Mouse (Mus musculus) stomach, embryonic 15.5 days (tissue): ENCODE data around the gene Ralgps1. TPM values are rescaled to one million over a fixed set of nuclear protein-coding genes. Genes with fewer than 3 reads are reported as not detected.
A peak's percentile ranks its signal among the peaks of the same experiment; 100 is the strongest.
"Not testable (repeated sequence)": the region's sequence is repeated elsewhere in the genome, so short reads cannot be mapped to it uniquely, and the experiment has no call there.

Source experiments
- ATAC-seq: fragments of 200-750 bp; cut with Nextera tagmentation; 2 replicates; pipeline ENCODE4 v1.8.0; 2017; ENCODE audit warnings: low read depth, moderate number of reproducible peaks, moderate TSS enrichment; ENCODE audit not compliant: insufficient read depth, low FRiP score
- H3K27ac ChIP-seq: fragments of 300-500 bp; sonication (generic); 2 replicates; pipeline ENCODE4 v1.5.1; 2015; ENCODE audit warnings: mild to moderate bottlenecking, inconsistent platforms
- H3K27me3 ChIP-seq: fragments of 300-500 bp; sonication (generic); replicated peaks from 2 replicates; pipeline ENCODE4 v1.6.1; 2015; ENCODE audit warnings: inconsistent platforms
- H3K36me3 ChIP-seq: fragments of 300-500 bp; sonication (generic); 2 replicates; pipeline ENCODE4 v1.6.1; 2015; ENCODE audit warnings: inconsistent platforms
- H3K4me1 ChIP-seq: fragments of 300-500 bp; sonication (generic); 2 replicates; pipeline ENCODE4 v1.6.1; 2015; ENCODE audit warnings: inconsistent platforms
- H3K4me2 ChIP-seq: fragments of 300-500 bp; sonication (generic); 2 replicates; pipeline ENCODE4 v1.6.1; 2015; ENCODE audit warnings: mild to moderate bottlenecking, inconsistent platforms
- H3K4me3 ChIP-seq: fragments of 300-500 bp; sonication (generic); replicated peaks from 2 replicates; pipeline ENCODE4 v1.5.1; 2015; ENCODE audit warnings: inconsistent platforms
- H3K9ac ChIP-seq: fragments of 300-500 bp; sonication (generic); 2 replicates; pipeline ENCODE4 v1.6.1; 2015; ENCODE audit warnings: inconsistent platforms
- H3K9me3 ChIP-seq: fragments of 300-500 bp; sonication (generic); 2 replicates; pipeline ENCODE4 v1.6.1; 2016; ENCODE audit warnings: inconsistent platforms
- WGBS: fragments of 180-500 bp; shearing (Covaris S2); methylation state at CpG from one replicate; pipeline ENCODE4 v1.1.7; 2015; 5-methylcytosine and 5-hydroxymethylcytosine counted together
- polyA plus RNA-seq: library from polyadenylated mRNA; unstranded; fragments of >200 nt; fragmentation: Nextera tagmentation; extraction: Ambion mirVana; gene quantifications from 2 replicates; pipeline ENCODE4 v1.2.1, GENCODE M21; 2015

The Ralgps1 gene
- polyA plus RNA-seq, 1 experiment from 2014 or later: 6.2 TPM

DNA sequence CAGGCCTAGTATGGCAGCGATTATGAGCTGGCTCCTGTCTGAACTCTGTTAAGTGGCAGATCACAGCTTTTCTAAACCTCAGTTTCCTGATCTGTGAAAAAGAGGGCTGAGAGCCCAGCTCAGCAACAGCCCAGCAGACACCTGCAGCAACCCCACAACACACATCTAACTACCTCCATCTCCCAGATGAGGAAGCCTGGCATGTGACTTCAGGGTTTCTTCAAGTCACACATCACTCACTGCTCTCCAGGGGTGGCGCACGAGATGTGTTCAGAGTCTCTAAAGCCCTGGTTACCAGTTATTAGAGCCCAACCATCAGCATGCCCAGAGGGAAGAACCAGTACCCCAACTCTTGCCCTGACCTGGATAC is 153.9 kb downstream of the Ralgps1 start:
- Histone ChIP-seq H3K36me3 (no peaks in the 10 kb centered on the region), H3K4me3 (peak overlapping the region; percentile 53), H3K27ac (no peak overlapping the region), H3K27me3 (no peaks in the 10 kb centered on the region), H3K9ac (no peak overlapping the region), H3K4me2 (peak overlapping the region; percentile 59), H3K4me1 (peaks cover 36% of the 10 kb centered on the region), H3K9me3 (no peaks in the 10 kb centered on the region)
- WGBS: 54% methylated on average over 3 of the region's 3 CpGs
- no peak for ATAC-seq

DNA sequence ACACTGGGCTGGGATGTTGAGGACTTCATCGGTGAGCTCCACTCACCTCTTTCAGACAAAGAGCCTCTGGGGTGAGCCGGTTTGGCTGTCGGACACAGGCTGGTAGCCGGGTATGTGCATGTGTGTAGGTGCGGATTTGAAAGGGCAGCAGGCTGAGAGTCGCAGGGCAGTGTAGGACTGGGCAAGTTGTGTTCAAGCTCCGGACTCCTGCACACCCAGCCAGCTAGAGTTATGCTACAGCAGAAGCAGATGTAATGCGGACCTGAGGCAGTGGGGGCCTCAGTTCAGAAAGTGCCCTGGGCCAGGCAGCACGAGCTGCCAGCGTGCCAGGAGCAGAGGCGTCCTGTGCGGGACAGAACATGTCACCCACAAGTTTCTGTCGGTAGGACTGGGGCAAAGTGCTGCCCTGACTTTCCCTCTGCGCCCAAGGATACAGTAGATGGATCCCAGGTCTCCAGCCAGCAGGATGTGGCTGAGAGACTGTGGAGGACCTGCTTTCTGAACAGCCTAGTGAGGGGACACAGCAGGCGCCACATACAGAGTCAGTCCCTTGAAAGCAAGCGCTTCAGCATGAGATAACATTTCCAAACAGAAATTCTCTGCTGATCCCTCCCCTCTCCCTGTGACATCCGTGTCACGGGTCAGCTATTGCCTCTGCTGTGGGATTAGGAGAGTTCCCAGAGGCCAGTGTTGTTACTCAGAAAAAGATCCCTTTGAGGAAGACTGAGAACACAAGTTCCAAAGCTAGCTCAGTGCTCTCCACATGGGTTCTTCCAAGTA is 154.5 kb downstream of the Ralgps1 start:
- Histone ChIP-seq H3K9ac (peak overlapping the region; percentile 60), H3K4me1 (peaks cover 36% of the 10 kb centered on the region), H3K4me2 (peak overlapping the region; percentile 59), H3K36me3 (no peaks in the 10 kb centered on the region), H3K4me3 (peak overlapping the region; percentile 53), H3K9me3 (no peaks in the 10 kb centered on the region), H3K27me3 (no peaks in the 10 kb centered on the region), H3K27ac (peak overlapping the region; percentile 87)
- 14% methylated on average over 18 of the region's 18 CpGs for WGBS
- no peak for ATAC-seq

- ATAC-seq: peak; percentile 95
- no peaks in the 10 kb centered on the region for H3K36me3 ChIP-seq
- WGBS: 2% methylated on average over 22 of the region's 22 CpGs
- H3K4me2 ChIP-seq: peak within 1 kb of the TSS; percentile 59
- H3K4me3 ChIP-seq: peak within 1 kb of the TSS; percentile 53
- H3K27ac ChIP-seq: peak within 1 kb of the TSS; percentile 87
- no peaks in the 10 kb centered on the region for H3K27me3 ChIP-seq
- peaks cover 38% of the 10 kb centered on the region for H3K4me1 ChIP-seq
- H3K9me3 ChIP-seq: no peaks in the 10 kb centered on the region
- peak within 1 kb of the TSS; percentile 60 for H3K9ac ChIP-seq
These were observed 155.4 kb downstream of the Ralgps1 start, which contains the start of gene Angptl2 for GRCm38 (mm10) chr2:33215700-33216509. Gene Angptl2 (plus strand): TSS chr2:33216069.

GRCm38 (mm10) chr2:33215177-33215699 is 156.0 kb downstream of the Ralgps1 start:
- peak overlapping the region; percentile 59 for H3K4me2 ChIP-seq
- H3K27ac ChIP-seq: peak overlapping the region; percentile 87
- H3K4me3 ChIP-seq: peak overlapping the region; percentile 53
- H3K9ac ChIP-seq: 0 out of 2 replicates have a peak overlapping the region, but pooled peaks have one; percentile 22
- 45% methylated on average over 5 of the region's 5 CpGs for WGBS
- no peaks in the 10 kb centered on the region for H3K36me3 ChIP-seq
- no peaks in the 10 kb centered on the region for H3K9me3 ChIP-seq
- no peak for ATAC-seq
- no peaks in the 10 kb centered on the region for H3K27me3 ChIP-seq
- H3K4me1 ChIP-seq: peaks cover 42% of the 10 kb centered on the region

- not testable (repeated sequence) for H3K27ac ChIP-seq, H3K9ac ChIP-seq, ATAC-seq, H3K9me3 ChIP-seq, H3K4me3 ChIP-seq, H3K27me3 ChIP-seq, H3K36me3 ChIP-seq, H3K4me2 ChIP-seq
- H3K4me1 ChIP-seq: peaks cover 24% of the 10 kb centered on the region
- 81% methylated on average over 11 of the region's 11 CpGs for WGBS
These were observed 160.0 kb downstream of the Ralgps1 start for GRCm38 (mm10) chr2:33211263-33211662.

DNA sequence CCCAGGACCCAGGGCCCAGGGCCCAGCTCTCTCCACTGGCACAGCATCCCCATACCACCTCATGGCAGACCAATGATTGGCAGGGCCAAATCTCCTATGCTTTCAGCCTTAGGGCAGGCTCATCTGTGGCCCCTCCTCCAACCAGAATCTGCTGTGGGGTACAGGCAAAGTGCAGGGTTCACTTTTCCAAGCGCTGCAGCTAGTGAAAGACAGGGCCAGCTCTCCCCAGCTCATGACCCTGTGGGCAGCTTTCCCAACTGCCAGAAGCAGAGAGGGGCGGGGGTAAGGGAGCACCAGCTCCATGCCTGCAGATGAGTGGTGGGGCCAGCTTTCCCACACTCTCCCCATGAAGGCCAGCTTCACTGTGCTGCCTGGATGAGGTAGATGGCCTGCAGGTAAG is 160.4 kb downstream of the Ralgps1 start:
- H3K4me3 ChIP-seq: no peak overlapping the region
- no peak for ATAC-seq
- no peaks in the 10 kb centered on the region for H3K9me3 ChIP-seq
- no peak overlapping the region for H3K4me2 ChIP-seq
- H3K9ac ChIP-seq: no peak overlapping the region
- no peaks in the 10 kb centered on the region for H3K36me3 ChIP-seq
- no peaks in the 10 kb centered on the region for H3K27me3 ChIP-seq
- H3K27ac ChIP-seq: no peak overlapping the region
- H3K4me1 ChIP-seq: peaks cover 26% of the 10 kb centered on the region
- 65% methylated on average over 2 of the region's 2 CpGs for WGBS

DNA sequence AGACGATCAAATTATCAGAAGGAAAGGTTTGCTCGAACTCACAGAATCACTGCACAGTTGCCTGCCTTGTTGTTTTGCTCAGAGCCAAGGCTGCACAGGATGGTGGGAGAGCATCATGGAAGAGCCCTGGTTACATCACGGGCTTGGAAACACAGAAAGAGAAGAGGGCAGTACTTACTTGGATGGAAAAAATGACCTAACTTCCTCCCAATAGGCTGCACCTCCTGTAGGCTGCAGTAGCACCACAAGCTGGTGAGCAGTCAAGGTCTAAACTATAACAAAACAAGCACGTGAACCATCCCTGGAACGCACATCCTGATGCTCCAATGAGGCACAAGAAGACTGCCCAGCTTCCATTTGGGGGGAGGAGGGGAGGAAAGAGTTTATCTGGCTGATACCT is 163.2 kb downstream of the Ralgps1 start:
- H3K36me3 ChIP-seq: no peaks in the 10 kb centered on the region
- H3K9ac ChIP-seq: no peak overlapping the region
- no peak overlapping the region for H3K27ac ChIP-seq
- 76% methylated on average over 5 of the region's 5 CpGs for WGBS
- peaks cover 36% of the 10 kb centered on the region for H3K4me1 ChIP-seq
- no peak overlapping the region for H3K4me2 ChIP-seq
- H3K9me3 ChIP-seq: no peaks in the 10 kb centered on the region
- no peak overlapping the region for H3K4me3 ChIP-seq
- no peak for ATAC-seq
- no peaks in the 10 kb centered on the region for H3K27me3 ChIP-seq

DNA sequence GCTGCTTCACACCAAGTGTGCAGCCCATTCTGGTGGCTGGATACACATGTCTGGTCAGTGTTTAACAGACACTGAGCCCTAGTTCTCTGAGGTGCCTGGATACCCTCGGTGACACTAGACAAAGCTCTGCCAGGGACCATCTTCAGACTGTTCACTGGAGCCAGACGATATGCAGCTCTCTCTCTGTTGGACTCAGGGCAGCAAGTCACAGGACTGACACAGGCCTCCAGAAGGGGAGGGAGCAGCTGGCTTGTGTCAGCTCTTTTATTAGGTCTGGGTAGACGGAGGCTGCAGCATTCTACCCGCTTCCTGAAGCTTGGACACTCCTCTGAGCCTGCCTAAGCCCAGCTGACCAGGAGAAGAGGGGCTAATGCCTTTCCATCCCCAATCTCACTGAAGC is 164.2 kb downstream of the Ralgps1 start:
- H3K4me2 ChIP-seq: no peak overlapping the region
- H3K9me3 ChIP-seq: no peaks in the 10 kb centered on the region
- WGBS: 33% methylated on average over 4 of the region's 4 CpGs
- no peaks in the 10 kb centered on the region for H3K36me3 ChIP-seq
- no peak overlapping the region for H3K4me3 ChIP-seq
- H3K27me3 ChIP-seq: no peaks in the 10 kb centered on the region
- no peak for ATAC-seq
- no peak overlapping the region for H3K9ac ChIP-seq
- H3K4me1 ChIP-seq: peaks cover 37% of the 10 kb centered on the region
- peak overlapping the region; percentile 49; the same call in 1 of the 2 replicates for H3K27ac ChIP-seq

DNA sequence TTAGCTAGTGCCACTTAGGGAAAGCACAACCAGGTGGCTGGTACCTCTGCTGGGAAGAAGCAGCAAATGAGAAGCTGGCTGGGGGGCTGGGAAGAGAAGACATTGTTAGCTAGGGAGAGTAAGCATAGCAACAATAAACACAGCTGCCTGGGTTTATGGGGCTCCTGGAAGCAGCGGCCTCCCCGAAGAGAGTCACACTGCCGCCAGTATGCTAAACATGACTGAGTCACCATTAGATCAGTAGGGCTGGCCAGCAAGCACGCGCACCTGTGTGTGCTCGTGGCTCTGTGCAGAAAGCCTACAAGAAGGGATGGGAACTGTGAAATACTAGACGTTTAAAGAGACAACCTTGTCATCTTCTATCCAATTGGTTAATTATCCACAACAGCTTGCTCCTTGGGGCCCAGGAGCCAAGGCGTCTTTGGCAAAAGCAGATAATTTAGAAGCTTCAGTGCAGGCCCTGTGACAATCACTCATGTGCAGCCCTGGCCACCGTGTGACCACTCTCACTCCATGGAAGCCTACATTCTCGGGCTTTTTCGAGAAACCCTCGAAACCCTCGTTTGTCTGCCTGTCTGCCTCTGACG is 165.3 kb downstream of the Ralgps1 start:
- Histone ChIP-seq H3K9me3 (no peaks in the 10 kb centered on the region), H3K27ac (peak overlapping the region; percentile 16; the same call in 1 of the 2 replicates), H3K27me3 (no peaks in the 10 kb centered on the region), H3K4me1 (peaks cover 37% of the 10 kb centered on the region), H3K4me2 (no peak overlapping the region), H3K9ac (no peak overlapping the region), H3K4me3 (no peak overlapping the region), H3K36me3 (no peaks in the 10 kb centered on the region)
- no peak for ATAC-seq
- 39% methylated on average over 14 of the region's 14 CpGs for WGBS

DNA sequence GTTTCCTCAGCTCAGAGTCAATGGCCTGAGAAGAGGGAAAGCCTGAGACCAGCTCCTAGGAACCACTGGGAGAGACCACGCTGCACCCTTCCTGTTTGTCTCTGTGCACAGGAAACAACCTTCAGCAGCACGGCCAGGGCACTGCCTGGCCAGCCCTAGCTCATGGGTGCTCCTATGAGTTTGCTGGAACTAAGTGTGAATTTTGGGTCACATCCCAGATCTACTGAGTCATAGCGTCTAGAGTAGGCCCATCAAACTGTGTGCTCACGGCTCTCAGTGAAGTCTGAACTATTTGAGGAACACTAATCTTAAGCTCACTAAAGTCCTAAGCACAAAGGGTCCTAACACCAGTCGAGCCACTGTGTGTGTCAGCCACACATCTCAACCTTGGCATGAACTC is 166.3 kb downstream of the Ralgps1 start:
- no peak overlapping the region for H3K4me3 ChIP-seq
- no peak overlapping the region for H3K9ac ChIP-seq
- ATAC-seq: no peak
- no peaks in the 10 kb centered on the region for H3K36me3 ChIP-seq
- no peak overlapping the region for H3K27ac ChIP-seq
- H3K4me1 ChIP-seq: peaks cover 35% of the 10 kb centered on the region
- no peaks in the 10 kb centered on the region for H3K27me3 ChIP-seq
- no peak overlapping the region for H3K4me2 ChIP-seq
- WGBS: 74% methylated on average over 5 of the region's 5 CpGs
- H3K9me3 ChIP-seq: no peaks in the 10 kb centered on the region

- no peaks in the 10 kb centered on the region for H3K9me3 ChIP-seq
- no peak overlapping the region for H3K4me3 ChIP-seq
- no peak overlapping the region for H3K9ac ChIP-seq
- no peaks in the 10 kb centered on the region for H3K27me3 ChIP-seq
- H3K27ac ChIP-seq: no peak overlapping the region
- peaks cover 37% of the 10 kb centered on the region for H3K4me1 ChIP-seq
- H3K36me3 ChIP-seq: no peaks in the 10 kb centered on the region
- no peak for ATAC-seq
- H3K4me2 ChIP-seq: no peak overlapping the region
- WGBS: 44% methylated on average over 6 of the region's 6 CpGs
These were observed 168.0 kb downstream of the Ralgps1 start for GRCm38 (mm10) chr2:33203284-33203683.
